In the genomic region with DNA sequence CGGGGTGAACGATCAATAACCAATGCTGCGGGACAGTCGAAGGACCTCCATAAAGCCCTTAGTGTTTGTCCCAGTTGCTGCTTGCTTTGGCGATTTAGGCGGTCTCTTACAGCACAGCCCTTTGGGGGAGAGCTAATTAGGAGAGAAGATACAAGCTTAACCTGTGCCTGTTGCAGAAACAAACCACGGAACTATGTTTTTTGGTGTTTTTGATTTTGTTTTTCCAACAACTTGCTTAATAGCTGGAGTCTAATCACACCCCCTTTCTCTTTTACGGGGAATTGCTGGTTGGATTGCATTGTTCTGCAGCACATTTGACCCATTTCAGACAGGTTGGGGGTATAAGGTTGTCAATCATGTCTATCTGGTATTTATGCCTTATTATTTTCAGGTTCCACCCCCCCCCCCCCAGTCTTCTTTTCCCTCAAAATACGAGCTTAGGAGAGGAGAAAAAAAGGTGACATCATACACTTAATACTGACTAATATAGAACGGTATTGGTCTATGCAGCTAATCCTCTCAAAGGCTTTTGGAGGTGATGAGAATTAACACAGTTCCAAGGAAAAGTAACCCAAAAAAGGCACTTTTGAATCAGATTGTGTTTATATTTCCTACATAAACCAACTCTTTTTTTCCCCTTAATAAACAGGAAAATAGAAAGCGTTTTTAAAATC, we compare ENCODE assay signal across 7 mouse cellular contexts. TPM values are rescaled to one million over a fixed set of nuclear protein-coding genes. Genes with fewer than 3 reads are reported as not detected.
DNase-seq lines count a peak whose midpoint lies in the region; ATAC-seq lines count a peak whose summit lies in the region.

No protein-coding gene starts in this region.

- no peaks in the 10 kb centered on the region for H3K36me3 ChIP-seq in lung, embryonic 15.5 days
- no peaks in the 10 kb centered on the region for H3K36me3 ChIP-seq in embryonic facial prominence, embryonic 13.5 days
- H3K36me3 ChIP-seq in intestine, embryonic 14.5 days (ENCODE audit: control insufficient read depth, insufficient read depth, low read length) = no peaks in the 10 kb centered on the region
- H3K36me3 ChIP-seq in neural tube, embryonic 13.5 days = no peaks in the 10 kb centered on the region

- DNase-seq in lung, postnatal 4 days = no peak
- DNase-seq in intestine, embryonic 14.5 days (ENCODE audit: low spot score) = no peak
- no peak for DNase-seq in urinary bladder, postnatal 10 days (ENCODE audit: low spot score)
- DNase-seq in layer of hippocampus, postnatal 10 days (ENCODE audit: low spot score in 2 of 2) = no peak

- peak overlapping the region; percentile 61 for H3K9ac ChIP-seq in lung, embryonic 15.5 days
- peak overlapping the region; percentile 87 for H3K9ac ChIP-seq in embryonic facial prominence, embryonic 13.5 days
- H3K9ac ChIP-seq in intestine, embryonic 14.5 days (ENCODE audit: low read length) = peak overlapping the region; percentile 78
- peak overlapping the region; percentile 96 for H3K9ac ChIP-seq in neural tube, embryonic 13.5 days

- H3K4me1 ChIP-seq in lung, embryonic 15.5 days = peaks cover 8% of the 10 kb centered on the region
- H3K4me1 ChIP-seq in embryonic facial prominence, embryonic 13.5 days = peaks cover 12% of the 10 kb centered on the region; the same call in 1 of the 2 replicates
- H3K4me1 ChIP-seq in intestine, embryonic 14.5 days (replicated peaks; ENCODE audit: control insufficient read depth, insufficient read depth, low read length) = peaks cover 3% of the 10 kb centered on the region; the same call in 1 of the 2 replicates
- peaks cover 30% of the 10 kb centered on the region for H3K4me1 ChIP-seq in neural tube, embryonic 13.5 days (replicated peaks)

- no peak overlapping the region for H3K27ac ChIP-seq in lung, embryonic 15.5 days
- no peak overlapping the region for H3K27ac ChIP-seq in embryonic facial prominence, embryonic 13.5 days
- peak overlapping the region; percentile 93; the same call in 1 of the 2 replicates for H3K27ac ChIP-seq in intestine, embryonic 14.5 days (ENCODE audit: low read depth)
- peak overlapping the region; percentile 97 for H3K27ac ChIP-seq in neural tube, embryonic 13.5 days (replicated peaks)

- no peaks in the 10 kb centered on the region for H3K27me3 ChIP-seq in lung, embryonic 15.5 days
- no peaks in the 10 kb centered on the region for H3K27me3 ChIP-seq in embryonic facial prominence, embryonic 13.5 days
- no peaks in the 10 kb centered on the region for H3K27me3 ChIP-seq in intestine, embryonic 14.5 days (replicated peaks; ENCODE audit: control insufficient read depth, insufficient read depth, low read length)
- H3K27me3 ChIP-seq in neural tube, embryonic 13.5 days = no peaks in the 10 kb centered on the region

- no peak for ATAC-seq in lung, embryonic 15.5 days (ENCODE audit: borderline replicate concordance, extremely low read depth, low FRiP score, low TSS enrichment)
- ATAC-seq in embryonic facial prominence, embryonic 13.5 days (ENCODE audit: insufficient number of reproducible peaks, insufficient read depth, low FRiP score, low TSS enrichment, low read depth) = no peak
- ATAC-seq in intestine, embryonic 14.5 days (replicated peaks; ENCODE audit: low FRiP score, low TSS enrichment, low read depth) = no peak
- peak; percentile 6; the same call in 1 of the 2 replicates for ATAC-seq in neural tube, embryonic 13.5 days (ENCODE audit: low read depth)

- no peaks in the 10 kb centered on the region for H3K9me3 ChIP-seq in lung, embryonic 15.5 days
- no peaks in the 10 kb centered on the region for H3K9me3 ChIP-seq in embryonic facial prominence, embryonic 13.5 days
- no peaks in the 10 kb centered on the region for H3K9me3 ChIP-seq in intestine, embryonic 14.5 days (ENCODE audit: control insufficient read depth, low read length)
- H3K9me3 ChIP-seq in neural tube, embryonic 13.5 days = no peaks in the 10 kb centered on the region

- WGBS in lung, embryonic 15.5 days = 5% methylated on average over 11 of the region's 11 CpGs
- 9% methylated on average over 11 of the region's 11 CpGs for WGBS in embryonic facial prominence, embryonic 13.5 days
- WGBS in intestine, embryonic 14.5 days = 11% methylated on average over 11 of the region's 11 CpGs
- 10% methylated on average over 11 of the region's 11 CpGs for WGBS in neural tube, embryonic 13.5 days

- H3K4me3 ChIP-seq in lung, embryonic 15.5 days = peak overlapping the region; percentile 68
- H3K4me3 ChIP-seq in embryonic facial prominence, embryonic 13.5 days = peak overlapping the region; percentile 82
- peak overlapping the region; percentile 81 for H3K4me3 ChIP-seq in intestine, embryonic 14.5 days (ENCODE audit: low read depth, low read length)
- peak overlapping the region; percentile 90 for H3K4me3 ChIP-seq in neural tube, embryonic 13.5 days

- H3K4me2 ChIP-seq in lung, embryonic 15.5 days = peak overlapping the region; percentile 93
- H3K4me2 ChIP-seq in embryonic facial prominence, embryonic 13.5 days = peak overlapping the region; percentile 97
- H3K4me2 ChIP-seq in intestine, embryonic 14.5 days (ENCODE audit: low read length) = peak overlapping the region; percentile 94
- peak overlapping the region; percentile 65 for H3K4me2 ChIP-seq in neural tube, embryonic 13.5 days

RNA-seq across cellular contexts. Expression of a gene that starts 1.0 kb away (rescaled TPM):
- 13.0 and 16.0 TPM in 2 replicates for polyA plus RNA-seq in lung, embryonic 15.5 days (2015; fragmentation: Nextera tagmentation; extraction: Ambion mirVana)
- 16.5 and 19.6 TPM in 2 replicates for polyA plus RNA-seq in embryonic facial prominence, embryonic 13.5 days (2015; fragmentation: Nextera tagmentation; extraction: Ambion mirVana)
- polyA plus RNA-seq in intestine, embryonic 14.5 days (2014; fragmentation: Nextera tagmentation; extraction: Ambion mirVana) = 15.5 and 16.2 TPM in 2 replicates
- 32.3 and 37.1 TPM in 2 replicates for polyA plus RNA-seq in neural tube, embryonic 13.5 days (2015; fragmentation: Nextera tagmentation; extraction: Ambion mirVana)
- total RNA-seq in layer of hippocampus, postnatal 10 days (2021) = 10 to 100 TPM; 67.8 to 68.8 TPM

RNA-seq across cellular contexts. Expression of a gene that starts 1.6 kb away (rescaled TPM):
- 1.4 and 1.5 TPM in 2 replicates for polyA plus RNA-seq in lung, embryonic 15.5 days (2015; fragmentation: Nextera tagmentation; extraction: Ambion mirVana)
- 3.3 and 4.0 TPM in 2 replicates for polyA plus RNA-seq in embryonic facial prominence, embryonic 13.5 days (2015; fragmentation: Nextera tagmentation; extraction: Ambion mirVana)
- 3.6 and 4.2 TPM in 2 replicates for polyA plus RNA-seq in intestine, embryonic 14.5 days (2014; fragmentation: Nextera tagmentation; extraction: Ambion mirVana)
- polyA plus RNA-seq in neural tube, embryonic 13.5 days (2015; fragmentation: Nextera tagmentation; extraction: Ambion mirVana) = 13.6 and 13.7 TPM in 2 replicates
- total RNA-seq in layer of hippocampus, postnatal 10 days (2021) = 10 to 100 TPM; 24.5 to 27.9 TPM

Comparison
In these comparisons a context has a peak if more than half of its experiments do, and no peak if none do; other contexts are left out.
1. H3K27ac ChIP-seq: peak in intestine, embryonic 14.5 days (single experiment) and neural tube, embryonic 13.5 days (single experiment); none in lung, embryonic 15.5 days (single experiment) and embryonic facial prominence, embryonic 13.5 days (single experiment).
2. Peak in every context shown above with its lines, with median percentiles within 50 percentile points of each other: H3K4me2 ChIP-seq, H3K4me3 ChIP-seq and H3K9ac ChIP-seq.